Mouse (Mus musculus) MEL (cell line): ENCODE data around the gene Sept9. TPM values are rescaled to one million over a fixed set of nuclear protein-coding genes. Genes with fewer than 3 reads are reported as not detected.
A peak's percentile ranks its signal among the peaks of the same experiment; 100 is the strongest.

Experiments used
- DNase-seq: peaks from one replicate; pipeline ENCODE4 v3.0.0; 2011; ENCODE audit warnings: low read depth, low spot score
- H3K27ac ChIP-seq: 2 replicates; pipeline ENCODE4 v1.5.1; 2012; ENCODE audit warnings: low read depth, mild to moderate bottlenecking, control low read depth, low read length, moderate library complexity; ENCODE audit not compliant: control insufficient read depth
- H3K27me3 ChIP-seq, 2 experiments: fragments of 150-350 bp in 1 of 2; sonication (generic) in 1 of 2; 2 replicates each; pipeline ENCODE4 v1.6.1; 2012; ENCODE audit warnings: low read length in 2 of 2, mild to moderate bottlenecking in 2 of 2, improper control_type of control experiment in 1 of 2, moderate library complexity in 1 of 2; ENCODE audit not compliant: insufficient read depth in 2 of 2, control insufficient read depth in 1 of 2
- H3K36me3 ChIP-seq, 2 experiments: 2 replicates each; pipeline ENCODE4 v1.6.1; 2012 to 2014; ENCODE audit warnings: low read length in 2 of 2, improper control_type of control experiment in 1 of 2, inconsistent platforms in 1 of 2, mild to moderate bottlenecking in 1 of 2; ENCODE audit not compliant: insufficient read depth in 2 of 2, control insufficient read depth in 1 of 2
- H3K4me1 ChIP-seq, 2 experiments: fragments of 150-350 bp in 1 of 2; sonication (generic) in 1 of 2; 2 replicates each; pipeline ENCODE4 v1.6.1; 2012; ENCODE audit warnings: low read length in 2 of 2, improper control_type of control experiment in 1 of 2, mild to moderate bottlenecking in 1 of 2; ENCODE audit not compliant: insufficient read depth in 2 of 2, control insufficient read depth in 1 of 2
- H3K4me3 ChIP-seq, 2 experiments: fragments of 150-350 bp in 1 of 2; sonication (generic) in 1 of 2; 2 replicates each; pipeline ENCODE4 v1.5.1; 2012; ENCODE audit warnings: low read depth in 2 of 2, low read length in 2 of 2, mild to moderate bottlenecking in 2 of 2, moderate library complexity in 2 of 2, control low read depth in 1 of 2, improper control_type of control experiment in 1 of 2; ENCODE audit not compliant: control insufficient read depth in 1 of 2, insufficient read depth in 1 of 2
- H3K79me2 ChIP-seq: 2 replicates; pipeline ENCODE4 v1.6.1; 2012; ENCODE audit warnings: mild to moderate bottlenecking, low read length, moderate library complexity; ENCODE audit not compliant: control insufficient read depth, poor library complexity, insufficient read depth
- H3K9ac ChIP-seq: 2 replicates; pipeline ENCODE4 v1.6.1; 2012; ENCODE audit warnings: low read depth, mild to moderate bottlenecking, control low read depth, low read length, moderate library complexity; ENCODE audit not compliant: control insufficient read depth, poor library complexity, severe bottlenecking
- H3K9me3 ChIP-seq: fragments of 150-350 bp; sonication (generic); replicated peaks from 2 replicates; pipeline ENCODE4 v1.6.1; 2012; ENCODE audit warnings: mild to moderate bottlenecking, low read length, improper control_type of control experiment, moderate library complexity; ENCODE audit not compliant: insufficient read depth
- BHLHE40 ChIP-seq: IDR thresholded peaks from 2 replicates; pipeline ENCODE4 v1.6.1; 2012; ENCODE audit warnings: low read depth, mild to moderate bottlenecking, inconsistent platforms, low read length, improper control_type of control experiment, borderline replicate concordance
- CHD1 ChIP-seq: IDR thresholded peaks from 2 replicates; pipeline ENCODE4 v1.6.1; 2012; ENCODE audit warnings: low read depth, mild to moderate bottlenecking, inconsistent platforms, low read length, improper control_type of control experiment
- CHD2 ChIP-seq: IDR thresholded peaks from 2 replicates; pipeline ENCODE4 v1.6.1; 2011; ENCODE audit warnings: low read length, improper control_type of control experiment
- CTCF ChIP-seq, 3 experiments: IDR thresholded peaks in 2 of 3; conservative IDR thresholded peaks in 1 of 3; 2 replicates each; pipeline ENCODE4 v1.5.1; 2011 to 2012; ENCODE audit warnings: low read length in 3 of 3, low read depth in 2 of 3, mild to moderate bottlenecking in 2 of 3, improper control_type of control experiment in 1 of 3, inconsistent platforms in 1 of 3, mixed read lengths in 1 of 3, moderate library complexity in 1 of 3; ENCODE audit not compliant: control insufficient read depth in 1 of 3, insufficient read depth in 1 of 3, poor library complexity in 1 of 3, severe bottlenecking in 1 of 3
- E2F4 ChIP-seq: IDR thresholded peaks from 2 replicates; pipeline ENCODE4 v1.6.1; 2011; ENCODE audit warnings: low read depth, low read length, improper control_type of control experiment, borderline replicate concordance
- EP300 ChIP-seq, 2 experiments: IDR thresholded peaks; 2 replicates each; pipeline ENCODE4 v1.6.1; 2011; ENCODE audit warnings: improper control_type of control experiment in 2 of 2, low read length in 2 of 2, low read depth in 1 of 2, mild to moderate bottlenecking in 1 of 2
- ETS1 ChIP-seq: IDR thresholded peaks from 2 replicates; pipeline ENCODE4 v1.6.1; 2012; ENCODE audit warnings: low read depth, mild to moderate bottlenecking, inconsistent platforms, low read length, improper control_type of control experiment, moderate library complexity
- GABPA ChIP-seq: IDR thresholded peaks from 2 replicates; pipeline ENCODE4 v1.6.1; 2012; ENCODE audit warnings: low read depth, mild to moderate bottlenecking, inconsistent platforms, low read length, improper control_type of control experiment, moderate library complexity
- HCFC1 ChIP-seq: IDR thresholded peaks from 2 replicates; pipeline ENCODE4 v1.6.1; 2012; ENCODE audit warnings: low read depth, mild to moderate bottlenecking, inconsistent platforms, low read length, improper control_type of control experiment, moderate library complexity
- JUND ChIP-seq: IDR thresholded peaks from 2 replicates; pipeline ENCODE4 v1.6.1; 2011; ENCODE audit warnings: low read depth, mild to moderate bottlenecking, improper control_type of control experiment, low read length
- KAT2A ChIP-seq: conservative IDR thresholded peaks from 2 replicates; pipeline ENCODE4 v1.6.1; 2012; ENCODE audit warnings: low read depth, low read length, improper control_type of control experiment, inconsistent platforms
- MAFK ChIP-seq: IDR thresholded peaks from 2 replicates; pipeline ENCODE4 v1.6.1; 2011; ENCODE audit warnings: low read depth, mild to moderate bottlenecking, low read length, improper control_type of control experiment, borderline replicate concordance
- MAZ ChIP-seq: IDR thresholded peaks from 2 replicates; pipeline ENCODE4 v1.6.1; 2012; ENCODE audit warnings: low read depth, mild to moderate bottlenecking, inconsistent platforms, low read length, improper control_type of control experiment
- MEF2A ChIP-seq: IDR thresholded peaks from 2 replicates; pipeline ENCODE4 v1.6.1; 2014; ENCODE audit warnings: low read depth, mild to moderate bottlenecking, inconsistent platforms, low read length, improper control_type of control experiment; ENCODE audit not compliant: poor library complexity, insufficient replicate concordance, severe bottlenecking; ENCODE audit errors: extremely low read depth
- MXI1 ChIP-seq: IDR thresholded peaks from 2 replicates; pipeline ENCODE4 v1.6.1; 2011; ENCODE audit warnings: mild to moderate bottlenecking, low read depth, low read length, improper control_type of control experiment
- NELFE ChIP-seq: IDR thresholded peaks from 2 replicates; pipeline ENCODE4 v1.6.1; 2011; ENCODE audit warnings: low read depth, low read length, improper control_type of control experiment
- POLR2A ChIP-seq, 2 experiments: IDR thresholded peaks; 2 replicates each; pipeline ENCODE4 v1.6.1; 2011 to 2012; ENCODE audit warnings: low read length in 2 of 2, mild to moderate bottlenecking in 2 of 2, control low read depth in 1 of 2, improper control_type of control experiment in 1 of 2, low read depth in 1 of 2, moderate library complexity in 1 of 2; ENCODE audit not compliant: control insufficient read depth in 1 of 2, insufficient read depth in 1 of 2, poor library complexity in 1 of 2
- POLR2AphosphoS5 ChIP-seq: IDR thresholded peaks from 2 replicates; pipeline ENCODE4 v1.6.1; 2012; ENCODE audit warnings: low read depth, borderline replicate concordance, mild to moderate bottlenecking, inconsistent platforms, low read length, moderate library complexity, mixed read lengths
- RAD21 ChIP-seq: IDR thresholded peaks from 2 replicates; pipeline ENCODE4 v1.6.1; 2011; ENCODE audit warnings: mild to moderate bottlenecking, low read depth, low read length, improper control_type of control experiment
- RCOR1 ChIP-seq: IDR thresholded peaks from 2 replicates; pipeline ENCODE4 v1.6.1; 2012; ENCODE audit warnings: low read depth, mild to moderate bottlenecking, inconsistent platforms, low read length, improper control_type of control experiment
- SIN3A ChIP-seq: IDR thresholded peaks from 2 replicates; pipeline ENCODE4 v1.6.1; 2012; ENCODE audit warnings: low read length, improper control_type of control experiment, inconsistent platforms
- SMC3 ChIP-seq: IDR thresholded peaks from 2 replicates; pipeline ENCODE4 v1.6.1; 2011; ENCODE audit warnings: low read depth, low read length, improper control_type of control experiment
- USF2 ChIP-seq, 2 experiments: IDR thresholded peaks; 2 replicates each; pipeline ENCODE4 v1.6.1; 2011 to 2012; ENCODE audit warnings: improper control_type of control experiment in 2 of 2, low read length in 2 of 2, borderline replicate concordance in 1 of 2, inconsistent platforms in 1 of 2, low read depth in 1 of 2, mild to moderate bottlenecking in 1 of 2; ENCODE audit not compliant: insufficient read depth in 1 of 2
- ZC3H11A ChIP-seq: IDR thresholded peaks from 2 replicates; pipeline ENCODE4 v1.6.1; 2012; ENCODE audit warnings: low read depth, mild to moderate bottlenecking, inconsistent platforms, low read length, improper control_type of control experiment
- ZNF384 ChIP-seq: IDR thresholded peaks from 2 replicates; pipeline ENCODE4 v1.6.1; 2012; ENCODE audit warnings: low read depth, mild to moderate bottlenecking, inconsistent platforms, low read length, improper control_type of control experiment
- polyA plus RNA-seq, 2 experiments: library from polyadenylated mRNA; stranded (reverse) in 1 of 2; unstranded in 1 of 2; fragments of >175 nt in 1 of 2; fragments of >200 nt in 1 of 2; gene quantifications; 2 replicates each; pipeline versions ENCODE4 v1.2.1 to v1.2.4; 2012; ENCODE audit warnings: low replicate concordance in 2 of 2, low read depth in 1 of 2; ENCODE audit not compliant: insufficient read length in 2 of 2, insufficient read depth in 1 of 2, missing spikeins in 1 of 2
- total RNA-seq: library from RNA; depleted of rRNA; stranded (reverse); fragments of 300-350 nt; gene quantifications from 2 replicates; pipeline ENCODE4 v1.2.3, GENCODE M21; 2012

Gene Sept9
- total and polyA plus RNA-seq, 3 experiments: 49.7 to 196 (median 163) TPM

DNA sequence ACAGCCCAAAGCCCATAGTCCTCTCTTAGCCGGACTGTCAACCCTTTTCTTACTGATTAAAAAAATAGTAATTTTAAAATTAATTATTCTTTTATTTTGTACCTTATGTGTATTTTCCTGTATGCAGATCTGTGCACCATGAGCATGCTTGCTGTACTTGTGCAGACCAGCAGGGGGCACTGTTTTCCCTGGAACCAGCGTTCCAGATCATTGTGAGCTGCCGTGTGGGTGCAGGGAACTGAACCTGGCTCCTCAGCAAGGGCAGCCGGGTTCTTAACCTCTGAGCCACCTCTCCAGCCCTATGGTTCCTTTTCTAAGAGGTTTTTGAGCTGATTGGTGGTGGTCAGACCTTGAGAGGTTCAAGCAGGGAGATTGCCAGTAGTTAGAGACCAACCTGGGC is 101.3 kb downstream of the Sept9 start:
- H3K4me3 ChIP-seq: no peak overlapping the region
- no peaks in the 10 kb centered on the region for H3K9me3 ChIP-seq
- H3K4me1 ChIP-seq: peaks cover 0 to 9% of the 10 kb centered on the region in 2 experiments; a peak in 2 of 4 replicates
- no peaks in the 10 kb centered on the region for H3K79me2 ChIP-seq
- H3K9ac ChIP-seq: no peak overlapping the region
- no peaks in the 10 kb centered on the region for H3K27me3 ChIP-seq
- DNase-seq: peak; percentile 63
- H3K36me3 ChIP-seq: peaks cover 0 to 3% of the 10 kb centered on the region in 2 experiments; a peak in 1 of 4 replicates
- peak; percentile 90 for TF ChIP-seq ZC3H11A
- peak; percentile 91 for TF ChIP-seq SMC3
- TF ChIP-seq CTCF (IDR thresholded peaks at IDR 0.05 in 2 of 3, conservative IDR thresholded peaks at IDR 0.05 in 1 of 3; ENCODE audit: control insufficient read depth in 1 of 3, insufficient read depth in 1 of 3, low read depth in 2 of 3, low read length in 3 of 3, poor library complexity in 1 of 3, severe bottlenecking in 1 of 3): peak; percentile 75 to 92 (median 86)
- peak; percentile 86 for TF ChIP-seq RAD21
- no peak for TF ChIP-seq GABPA
- no peak overlapping the region for H3K27ac ChIP-seq

DNA sequence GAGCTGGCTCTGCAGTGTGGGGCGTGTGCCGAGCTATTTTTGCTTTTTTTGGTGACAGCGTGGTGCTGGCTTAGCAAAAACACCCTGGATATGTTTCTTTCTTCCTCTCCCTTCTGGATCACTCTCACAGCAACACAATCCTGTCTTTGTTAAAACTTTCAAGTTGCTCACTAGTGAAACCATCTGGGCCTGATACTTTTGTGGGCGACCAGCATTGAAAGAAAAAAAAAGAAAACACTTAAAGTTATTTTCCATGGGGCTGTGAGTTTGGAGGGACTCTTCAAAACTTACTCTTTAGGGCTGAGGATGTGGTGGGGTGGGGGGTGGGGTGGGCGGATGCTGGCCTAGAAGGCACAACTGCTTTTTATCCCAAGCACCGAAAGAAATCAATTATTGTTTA is 102.3 kb downstream of the Sept9 start:
- TF ChIP-seq SIN3A (no peak), KAT2A (no peak), USF2 (IDR thresholded peaks at IDR 0.05; ENCODE audit: borderline replicate concordance in 1 of 2, insufficient read depth in 1 of 2, low read depth in 1 of 2, low read length in 2 of 2) (no peak)
- TF ChIP-seq, all 39 proteins: peak for 0
- no peak for DNase-seq
- Histone ChIP-seq H3K9me3 (no peaks in the 10 kb centered on the region), H3K4me1 (peaks cover 0 to 8% of the 10 kb centered on the region in 2 experiments; a peak in 2 of 4 replicates), H3K36me3 (peaks cover 0 to 3% of the 10 kb centered on the region in 2 experiments; a peak in 1 of 4 replicates), H3K27ac (no peak overlapping the region), H3K4me3 (no peak overlapping the region), H3K79me2 (no peaks in the 10 kb centered on the region), H3K27me3 (no peaks in the 10 kb centered on the region), H3K9ac (no peak overlapping the region)

DNA sequence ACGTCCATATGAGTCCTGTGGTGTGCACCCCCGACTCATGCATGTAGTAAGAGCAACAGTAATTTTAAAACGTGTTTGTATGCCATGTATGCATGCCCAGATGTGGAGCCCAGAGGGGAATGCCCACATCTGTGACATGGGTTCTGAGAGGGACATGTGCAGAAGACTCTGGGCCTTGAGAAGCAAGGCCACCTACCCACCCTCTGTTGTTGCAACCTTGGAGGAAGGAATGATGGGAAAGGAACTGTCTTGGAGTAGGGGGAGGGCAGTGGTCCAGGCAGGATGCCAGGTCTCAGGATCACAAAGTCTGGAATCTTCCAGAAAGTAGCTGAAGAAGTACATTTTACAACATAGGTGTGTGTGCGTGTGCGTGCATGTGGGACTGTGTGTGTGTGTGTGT is 102.9 kb downstream of the Sept9 start:
- H3K4me1 ChIP-seq: peaks cover 0 to 6% of the 10 kb centered on the region in 2 experiments; a peak in 1 of 4 replicates

More for the DNA sequence above, 102.9 kb downstream of the Sept9 start:
- no peak for DNase-seq
- no peaks in the 10 kb centered on the region for H3K27me3 ChIP-seq
- TF ChIP-seq JUND (no peak), MAZ (no peak), RAD21 (no peak), POLR2AphosphoS5 (no peak), KAT2A (no peak), E2F4 (no peak), ZNF384 (no peak), MEF2A (no peak), MXI1 (no peak), MAFK (no peak), HCFC1 (no peak), CHD1 (no peak), CHD2 (no peak), BHLHE40 (no peak), NELFE (no peak), ETS1 (no peak), EP300 (IDR thresholded peaks at IDR 0.05; ENCODE audit: low read depth in 1 of 2, low read length in 2 of 2) (no peak), POLR2A (IDR thresholded peaks at IDR 0.05; ENCODE audit: control insufficient read depth in 1 of 2, insufficient read depth in 1 of 2, low read depth in 1 of 2, low read length in 2 of 2, poor library complexity in 1 of 2) (no peak), RCOR1 (no peak)
- H3K4me3 ChIP-seq: no peak overlapping the region
- no peak overlapping the region for H3K27ac ChIP-seq
- H3K9me3 ChIP-seq: no peaks in the 10 kb centered on the region
- H3K36me3 ChIP-seq: 0 out of 4 replicates have a peak, but pooled peaks cover 0 to 3% of the 10 kb centered on the region in 2 experiments
- H3K79me2 ChIP-seq: no peaks in the 10 kb centered on the region
- no peak overlapping the region for H3K9ac ChIP-seq
